Mouse (Mus musculus) embryonic facial prominence, embryonic 11.5 days (tissue): Measurements from ENCODE around the gene Tcp10a. TPM values are rescaled to one million over a fixed set of nuclear protein-coding genes. Genes with fewer than 3 reads are reported as not detected.
"Not testable (repeated sequence)": the region's sequence is repeated elsewhere in the genome, so short reads cannot be mapped to it uniquely, and the experiment has no call there.

Experiments
- ATAC-seq: fragments of 200-750 bp; cut with Nextera tagmentation; replicated peaks from 2 replicates; pipeline ENCODE4 v1.8.0; 2017; ENCODE audit warnings: low read depth; ENCODE audit not compliant: insufficient number of reproducible peaks, low FRiP score, low TSS enrichment
- DNase-seq: peaks from one replicate; pipeline ENCODE4 v3.0.0-alpha.2; 2015; ENCODE audit warnings: low spot score
- H3K27ac ChIP-seq: fragments of 300-500 bp; sonication (generic); replicated peaks from 2 replicates; pipeline ENCODE4 v1.5.1; 2014; ENCODE audit warnings: mild to moderate bottlenecking, low read depth, low read length, control low read depth
- H3K27me3 ChIP-seq: fragments of 300-500 bp; sonication (generic); 2 replicates; pipeline ENCODE4 v1.6.1; 2014; ENCODE audit warnings: mild to moderate bottlenecking, low read length, moderate library complexity, mixed read lengths; ENCODE audit not compliant: control insufficient read depth, insufficient read depth
- H3K36me3 ChIP-seq: fragments of 300-500 bp; sonication (generic); replicated peaks from 2 replicates; pipeline ENCODE4 v1.6.1; 2014; ENCODE audit warnings: low read depth, mild to moderate bottlenecking, low read length, moderate library complexity, mixed read lengths; ENCODE audit not compliant: control insufficient read depth, insufficient read depth
- H3K4me1 ChIP-seq: fragments of 300-500 bp; sonication (generic); 2 replicates; pipeline ENCODE4 v1.6.1; 2014; ENCODE audit warnings: low read length, mixed read lengths; ENCODE audit not compliant: control insufficient read depth, insufficient read depth
- H3K4me2 ChIP-seq: fragments of 300-500 bp; sonication (generic); 2 replicates; pipeline ENCODE4 v1.6.1; 2014; ENCODE audit warnings: low read depth, mild to moderate bottlenecking, control low read depth, low read length, moderate library complexity
- H3K4me3 ChIP-seq: fragments of 300-500 bp; sonication (generic); 2 replicates; pipeline ENCODE4 v1.5.1; 2014; ENCODE audit warnings: low read depth, low read length, control low read depth
- H3K9ac ChIP-seq: fragments of 300-500 bp; sonication (generic); replicated peaks from 2 replicates; pipeline ENCODE4 v1.6.1; 2014; ENCODE audit warnings: mild to moderate bottlenecking, control low read depth, low read length
- H3K9me3 ChIP-seq: fragments of 300-500 bp; sonication (generic); replicated peaks from 2 replicates; pipeline ENCODE4 v1.6.1; 2016; ENCODE audit warnings: mild to moderate bottlenecking, low read length, inconsistent platforms, mixed read lengths; ENCODE audit not compliant: control insufficient read depth
- WGBS: fragments of 180-500 bp; shearing (Covaris S2); extraction: QIAGEN DNeasy Blood & Tissue Kit; methylation state at CpG from one replicate; pipeline ENCODE4 v1.1.7; 2014; 5-methylcytosine and 5-hydroxymethylcytosine counted together
- polyA plus RNA-seq: library from polyadenylated mRNA; unstranded; fragments of >200 nt; fragmentation: Nextera tagmentation; extraction: Ambion mirVana; gene quantifications from 2 replicates; pipeline ENCODE4 v1.2.1, GENCODE M21; 2014

The Tcp10a gene
- polyA plus RNA-seq, 1 experiment from 2014 or later: not detected

- not testable (repeated sequence) for H3K4me3 ChIP-seq, H3K36me3 ChIP-seq, ATAC-seq, H3K4me1 ChIP-seq, H3K9me3 ChIP-seq, H3K27ac ChIP-seq, H3K4me2 ChIP-seq, H3K9ac ChIP-seq, DNase-seq, H3K27me3 ChIP-seq
- 73% methylated on average over 7 of the region's 8 CpGs for WGBS
Measured at GRCm38 (mm10) chr17:7306278-7307196, 17.9 kb upstream of the Tcp10a start.

- not testable (repeated sequence) for H3K4me2 ChIP-seq
Measured at GRCm38 (mm10) chr17:7315693-7316382, 8.6 kb upstream of the Tcp10a start.

DNA sequence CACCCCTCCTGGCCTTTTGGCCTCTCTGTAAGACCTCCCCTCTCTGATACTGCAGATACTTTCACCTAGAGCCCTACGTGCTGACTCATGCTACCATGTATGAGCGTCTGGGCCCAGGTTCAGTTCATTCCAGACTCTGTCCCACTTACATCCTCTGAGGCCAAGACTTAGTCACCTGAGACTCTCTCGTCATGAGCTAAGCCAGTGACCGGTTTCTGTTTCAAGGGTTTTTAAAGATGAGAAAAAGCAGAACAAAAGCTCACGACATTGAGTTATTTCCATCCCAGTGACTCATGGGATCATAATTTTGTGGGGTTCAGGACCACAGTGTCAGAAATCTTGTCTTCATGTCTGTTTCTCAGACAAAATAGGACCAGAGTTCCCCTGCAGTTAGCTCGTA lies 4.7 kb upstream of the Tcp10a start:
- WGBS: 81% methylated on average over 6 of the region's 6 CpGs
- not testable (repeated sequence) for H3K9me3 ChIP-seq, H3K4me2 ChIP-seq, ATAC-seq, H3K9ac ChIP-seq, DNase-seq, H3K4me3 ChIP-seq, H3K27me3 ChIP-seq, H3K36me3 ChIP-seq, H3K4me1 ChIP-seq, H3K27ac ChIP-seq

More at GRCm38 (mm10) chr17:7315693-7316382, 8.6 kb upstream of the Tcp10a start:
- not testable (repeated sequence) for H3K27ac ChIP-seq, H3K4me1 ChIP-seq, H3K27me3 ChIP-seq, H3K9ac ChIP-seq, DNase-seq, H3K4me3 ChIP-seq, H3K9me3 ChIP-seq, H3K36me3 ChIP-seq, ATAC-seq
- WGBS: 87% methylated on average over 5 of the region's 8 CpGs

- WGBS: 68% methylated on average over 2 of the region's 8 CpGs
- not testable (repeated sequence) for ATAC-seq
Measured at GRCm38 (mm10) chr17:7326415-7326814, 2.0 kb downstream of the Tcp10a start.

DNA sequence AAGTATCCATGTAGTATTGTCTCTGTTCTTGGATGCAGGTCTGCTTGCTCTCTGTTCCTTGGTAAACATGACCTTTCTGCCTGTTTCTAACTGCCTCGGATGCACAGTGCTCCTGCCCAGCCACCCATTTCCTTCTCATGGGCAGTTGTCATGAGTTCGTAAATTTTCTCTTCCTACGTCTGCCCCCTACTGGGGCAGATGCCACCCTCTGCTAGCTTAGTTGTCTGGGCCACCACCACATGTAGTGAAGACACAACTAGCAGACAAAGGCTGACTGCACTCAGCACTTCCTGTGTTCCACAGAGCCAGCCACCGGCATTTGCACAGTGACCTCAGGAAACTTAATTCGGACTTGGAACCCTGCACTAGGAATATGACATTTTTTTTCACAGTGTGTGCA lies 8.3 kb downstream of the Tcp10a start:
- not testable (repeated sequence) for H3K36me3 ChIP-seq, ATAC-seq, H3K27me3 ChIP-seq, H3K4me1 ChIP-seq, DNase-seq, H3K4me3 ChIP-seq, H3K9ac ChIP-seq, H3K9me3 ChIP-seq, H3K27ac ChIP-seq, H3K4me2 ChIP-seq
- WGBS: 100% methylated on average over 2 of the region's 5 CpGs

More at GRCm38 (mm10) chr17:7326415-7326814, 2.0 kb downstream of the Tcp10a start:
- H3K4me1 ChIP-seq, H3K4me3 ChIP-seq, H3K4me2 ChIP-seq, H3K9me3 ChIP-seq, DNase-seq, H3K27me3 ChIP-seq, H3K27ac ChIP-seq, H3K36me3 ChIP-seq, H3K9ac ChIP-seq: not testable (repeated sequence)

DNA sequence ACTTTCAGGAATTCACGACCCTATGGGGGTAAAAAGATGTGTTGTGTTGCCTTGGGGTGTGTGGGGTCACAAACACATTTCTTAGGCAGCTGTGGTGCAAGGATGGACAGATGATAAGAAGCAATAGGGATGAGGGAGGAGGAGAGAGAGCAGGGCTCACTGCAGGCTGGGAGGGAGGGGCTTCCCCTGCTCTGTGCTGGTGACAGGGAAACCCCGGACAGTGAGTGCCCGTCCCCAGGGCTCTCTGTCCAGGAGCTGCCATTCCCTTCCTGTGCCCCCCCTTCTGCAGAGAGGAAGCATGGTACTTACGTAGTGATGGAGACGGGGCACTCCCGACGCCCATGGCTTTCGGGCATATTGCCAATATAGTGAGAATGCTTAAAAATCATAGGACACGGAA lies 12.9 kb downstream of the Tcp10a start:
- H3K9ac ChIP-seq, H3K36me3 ChIP-seq, H3K9me3 ChIP-seq, DNase-seq, H3K27me3 ChIP-seq, ATAC-seq, H3K4me1 ChIP-seq, H3K27ac ChIP-seq, H3K4me2 ChIP-seq, H3K4me3 ChIP-seq: not testable (repeated sequence)
- WGBS: 82% methylated on average over 7 of the region's 9 CpGs

DNA sequence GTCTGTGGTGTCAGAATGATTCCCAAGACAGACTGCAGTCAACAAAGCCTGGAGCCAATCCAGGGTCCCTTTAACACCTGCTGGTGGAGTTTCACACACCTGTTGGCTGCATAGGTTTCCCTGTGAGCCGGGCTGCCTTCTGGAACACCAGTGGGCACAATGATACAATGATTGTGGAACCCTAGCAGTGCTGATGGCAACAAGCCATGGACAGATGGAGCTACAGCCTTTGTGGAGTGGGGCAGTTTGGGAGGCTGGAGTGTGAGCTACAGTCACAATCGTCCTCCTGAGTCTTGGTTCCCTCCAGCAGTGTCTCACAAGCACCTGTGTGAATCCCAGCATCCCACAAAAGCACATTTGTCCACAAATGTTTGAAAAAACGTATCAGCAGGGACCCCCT lies 24.3 kb downstream of the Tcp10a start:
- not testable (repeated sequence) for H3K4me3 ChIP-seq, DNase-seq, H3K27me3 ChIP-seq, H3K4me2 ChIP-seq, H3K9me3 ChIP-seq, H3K36me3 ChIP-seq, ATAC-seq, H3K9ac ChIP-seq, H3K4me1 ChIP-seq, H3K27ac ChIP-seq
- WGBS: 79% methylated on average over 2 of the region's 3 CpGs

DNA sequence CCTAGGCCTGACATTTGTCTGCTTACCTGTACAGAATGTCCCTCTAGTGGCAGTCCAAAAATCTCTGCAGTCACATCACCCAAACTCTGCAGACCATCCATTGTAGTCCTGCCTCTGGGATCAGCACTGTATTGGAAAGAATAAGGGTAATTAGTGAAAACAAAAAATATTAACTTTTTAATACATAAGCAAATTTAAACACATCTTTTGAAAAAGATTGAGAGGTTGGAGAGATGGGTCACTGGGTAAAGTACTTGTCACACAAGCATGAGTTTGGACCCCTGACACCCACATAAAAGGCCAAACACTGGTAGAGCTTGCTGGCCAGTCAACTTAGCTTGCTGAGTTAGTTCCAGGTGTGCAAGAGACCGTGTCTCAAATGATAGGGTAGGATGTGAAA lies 28.1 kb downstream of the Tcp10a start, which contains the start of gene Ttll2:
Gene Ttll2, minus strand, starts transcription at position 101 of the 400 bp plus-strand sequence.
- not testable (repeated sequence) for H3K4me1 ChIP-seq, H3K27me3 ChIP-seq, H3K4me3 ChIP-seq, H3K9ac ChIP-seq, H3K9me3 ChIP-seq, DNase-seq, H3K36me3 ChIP-seq, H3K4me2 ChIP-seq, ATAC-seq, H3K27ac ChIP-seq
- WGBS: 80% methylated on average over 1 of the region's 1 CpGs
